Mouse (Mus musculus) testis, adult 2 months (tissue): ENCODE data around the gene Slc35d1. TPM values are rescaled to one million over a fixed set of nuclear protein-coding genes. Genes with fewer than 3 reads are reported as not detected.
"Not testable (repeated sequence)": the region's sequence is repeated elsewhere in the genome, so short reads cannot be mapped to it uniquely, and the experiment has no call there.

Experiments
- H3K27ac ChIP-seq: fragments of 200-500 bp; 2 replicates; pipeline ENCODE4 v1.5.1; 2012; ENCODE audit warnings: low read depth, low read length; ENCODE audit not compliant: control insufficient read depth, insufficient read depth
- H3K27me3 ChIP-seq: fragments of 200-500 bp; 2 replicates; pipeline ENCODE4 v1.6.1; 2012; ENCODE audit warnings: mild to moderate bottlenecking, low read length, moderate library complexity; ENCODE audit not compliant: control insufficient read depth, insufficient read depth
- H3K36me3 ChIP-seq: fragments of 200-500 bp; 2 replicates; pipeline ENCODE4 v1.6.1; 2012; ENCODE audit warnings: mild to moderate bottlenecking, low read length; ENCODE audit not compliant: control insufficient read depth, insufficient read depth
- H3K4me1 ChIP-seq: fragments of 200-500 bp; 2 replicates; pipeline ENCODE4 v1.6.1; 2012; ENCODE audit warnings: low read length; ENCODE audit not compliant: control insufficient read depth, insufficient read depth
- H3K4me3 ChIP-seq: fragments of 200-500 bp; 2 replicates; pipeline ENCODE4 v1.5.1; 2012; ENCODE audit warnings: low read depth, mild to moderate bottlenecking, low read length, moderate library complexity, mixed read lengths; ENCODE audit not compliant: control insufficient read depth
- CTCF ChIP-seq: fragments of 200-500 bp; IDR thresholded peaks from 2 replicates; pipeline ENCODE4 v1.5.1; 2012; ENCODE audit warnings: low read depth, mild to moderate bottlenecking, inconsistent platforms, low read length, moderate library complexity; ENCODE audit not compliant: control insufficient read depth, insufficient read depth, insufficient replicate concordance
- POLR2A ChIP-seq: fragments of 200-500 bp; IDR thresholded peaks from 2 replicates; pipeline ENCODE4 v1.6.1; 2012; ENCODE audit warnings: low read depth, mild to moderate bottlenecking, inconsistent platforms, low read length, moderate library complexity; ENCODE audit not compliant: control insufficient read depth
- polyA plus RNA-seq: library from polyadenylated mRNA; depleted of rRNA; stranded (reverse); fragments of >200 nt; gene quantifications from 2 replicates; pipeline ENCODE4 v1.2.3, GENCODE M21; 2012

Gene Slc35d1
- polyA plus RNA-seq, 1 experiment = 5.5 TPM

GRCm38 (mm10) chr4:103180300-103180888, 34.6 kb downstream of the Slc35d1 start:
- TF ChIP-seq POLR2A (no peak), CTCF (no peak)
- peaks cover 1% of the 10 kb centered on the region for H3K36me3 ChIP-seq
- H3K27ac ChIP-seq = no peak overlapping the region
- no peaks in the 10 kb centered on the region for H3K27me3 ChIP-seq
- no peak overlapping the region for H3K4me3 ChIP-seq
- H3K4me1 ChIP-seq = no peaks in the 10 kb centered on the region

- no peak for TF ChIP-seq CTCF
- TF ChIP-seq POLR2A = no peak
- Histone ChIP-seq H3K36me3 (peaks cover 1% of the 10 kb centered on the region), H3K27me3 (no peaks in the 10 kb centered on the region), H3K4me1 (no peaks in the 10 kb centered on the region), H3K27ac (no peak overlapping the region), H3K4me3 (no peak overlapping the region)
Observed at GRCm38 (mm10) chr4:103179581-103179980, 35.4 kb downstream of the Slc35d1 start.

- Histone ChIP-seq H3K4me1 (no peaks in the 10 kb centered on the region), H3K27me3 (no peaks in the 10 kb centered on the region), H3K27ac (no peak overlapping the region), H3K4me3 (no peak overlapping the region), H3K36me3 (peaks cover 1% of the 10 kb centered on the region)
- TF ChIP-seq CTCF (no peak), POLR2A (no peak)
Observed at GRCm38 (mm10) chr4:103178635-103179318, 36.2 kb downstream of the Slc35d1 start.

- no peak overlapping the region for H3K27ac ChIP-seq
- peaks cover 1% of the 10 kb centered on the region; the same call in 1 of the 2 replicates for H3K36me3 ChIP-seq
- no peaks in the 10 kb centered on the region for H3K27me3 ChIP-seq
- H3K4me1 ChIP-seq = no peaks in the 10 kb centered on the region
- TF ChIP-seq POLR2A = no peak
- no peak for TF ChIP-seq CTCF
- no peak overlapping the region for H3K4me3 ChIP-seq
Observed at GRCm38 (mm10) chr4:103177681-103178080, 37.3 kb downstream of the Slc35d1 start.

- H3K27me3 ChIP-seq = no peaks in the 10 kb centered on the region
- peaks cover 2% of the 10 kb centered on the region; the same call in 1 of the 2 replicates for H3K36me3 ChIP-seq
- no peak overlapping the region for H3K27ac ChIP-seq
- TF ChIP-seq CTCF = no peak
- no peak for TF ChIP-seq POLR2A
- no peaks in the 10 kb centered on the region for H3K4me1 ChIP-seq
- H3K4me3 ChIP-seq = no peak overlapping the region
Observed at GRCm38 (mm10) chr4:103174001-103174400, 41.0 kb downstream of the Slc35d1 start.

GRCm38 (mm10) chr4:103173507-103173906, 41.5 kb downstream of the Slc35d1 start:
- Histone ChIP-seq H3K36me3 (peaks cover 2% of the 10 kb centered on the region; the same call in 1 of the 2 replicates), H3K4me3 (no peak overlapping the region), H3K27me3 (no peaks in the 10 kb centered on the region), H3K27ac (no peak overlapping the region), H3K4me1 (no peaks in the 10 kb centered on the region)
- TF ChIP-seq POLR2A = no peak
- TF ChIP-seq CTCF = no peak

GRCm38 (mm10) chr4:103171256-103171655, 43.7 kb downstream of the Slc35d1 start:
- Histone ChIP-seq H3K27me3 (no peaks in the 10 kb centered on the region), H3K36me3 (peaks cover 2% of the 10 kb centered on the region; the same call in 1 of the 2 replicates), H3K27ac (no peak overlapping the region), H3K4me3 (no peak overlapping the region), H3K4me1 (no peaks in the 10 kb centered on the region)
- no peak for TF ChIP-seq POLR2A
- no peak for TF ChIP-seq CTCF

- H3K27ac ChIP-seq, H3K4me1 ChIP-seq, H3K27me3 ChIP-seq, H3K36me3 ChIP-seq, H3K4me3 ChIP-seq: not testable (repeated sequence)
Observed at GRCm38 (mm10) chr4:103166198-103166597, 48.8 kb downstream of the Slc35d1 start.
